Mouse (Mus musculus) spleen, postnatal 4 days (tissue): ENCODE results near the gene Rbms3.

Source experiments
- DNase-seq, 2 experiments: peaks; one replicate each; pipeline ENCODE4 v3.0.0; 2022; ENCODE audit warnings: low spot score in 2 of 2

Rbms3 gene

DNA sequence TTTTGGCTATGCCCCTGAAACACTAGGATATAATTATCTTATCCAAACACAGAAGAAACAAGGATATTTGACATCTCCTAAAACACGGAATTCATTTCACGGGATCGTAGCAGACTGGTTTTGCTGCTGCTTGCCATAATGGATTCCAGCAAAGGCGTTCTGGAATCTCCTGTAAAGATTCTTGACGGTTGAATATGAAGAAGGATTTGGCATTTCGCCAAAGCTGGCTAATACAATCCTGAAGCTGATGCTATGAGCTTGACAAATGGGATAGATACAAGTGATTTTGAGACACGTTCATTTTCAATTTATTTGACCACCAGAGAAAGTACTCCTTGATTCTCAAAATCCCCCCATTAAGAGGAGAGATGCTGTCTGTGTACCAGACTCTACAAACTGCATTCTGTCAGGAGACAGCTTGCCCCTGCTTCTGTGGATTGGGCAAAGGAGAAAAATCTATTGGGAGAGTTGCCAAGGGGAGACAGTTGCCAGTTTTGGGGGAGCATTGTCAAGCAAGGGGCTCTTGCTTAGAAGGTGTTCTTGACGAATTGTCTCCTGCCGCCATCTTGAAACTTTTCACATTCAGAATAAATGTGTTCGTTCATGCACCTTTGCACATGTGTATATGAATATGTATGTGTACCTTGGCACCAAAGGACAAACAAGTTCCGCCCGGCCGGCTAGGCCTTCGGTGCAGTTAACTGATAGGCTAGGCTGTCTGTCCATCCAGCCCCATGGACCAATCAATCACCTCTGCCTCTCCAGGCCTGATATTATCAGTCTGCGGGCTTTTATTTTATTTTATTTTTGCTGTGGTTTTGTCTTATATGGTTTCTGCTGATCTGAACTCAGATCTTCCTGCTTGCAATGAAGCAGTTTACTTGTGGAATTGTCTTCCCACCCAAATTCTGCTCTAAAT is 442.3 kb downstream of the Rbms3 start:
- no peak for DNase-seq

DNA sequence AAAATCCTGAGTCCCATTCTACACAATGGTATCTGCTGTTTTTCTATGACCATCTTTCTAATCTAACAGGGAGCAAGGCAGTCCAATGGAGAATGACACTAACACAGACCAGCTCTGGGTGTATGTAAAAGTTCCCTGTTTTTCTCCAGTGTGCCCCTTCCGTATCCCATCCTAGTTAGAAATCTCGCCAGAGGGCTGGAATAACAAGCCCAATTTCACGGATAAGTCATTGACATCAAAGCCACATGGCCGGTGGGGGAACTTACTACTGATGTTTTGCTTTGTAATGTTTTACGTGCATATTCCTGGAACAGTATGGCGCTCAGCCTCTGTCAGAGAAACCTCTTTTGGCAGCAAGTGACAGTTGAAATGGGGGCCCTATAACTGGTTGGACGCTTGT is 449.1 kb downstream of the Rbms3 start:
- no peak for DNase-seq

DNA sequence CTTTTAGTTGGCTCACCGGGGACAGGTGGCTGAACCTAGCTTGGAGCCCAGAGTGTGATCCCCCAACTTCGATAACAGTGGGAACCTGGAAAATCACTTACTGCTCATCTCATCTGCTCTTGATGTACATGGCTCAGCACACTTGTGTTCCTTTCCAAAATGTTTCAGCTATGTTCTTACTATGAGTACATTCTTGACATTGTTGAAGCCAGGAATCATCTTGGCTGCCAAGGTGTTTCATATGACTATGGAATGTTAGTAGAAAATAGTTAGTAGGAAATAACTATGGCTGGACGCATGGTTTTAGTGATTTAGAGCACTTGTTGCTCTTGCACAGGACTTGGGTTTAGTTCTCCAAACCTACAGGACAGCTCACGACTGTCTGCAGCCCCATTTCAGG is 451.3 kb downstream of the Rbms3 start:
- no peak for DNase-seq

DNA sequence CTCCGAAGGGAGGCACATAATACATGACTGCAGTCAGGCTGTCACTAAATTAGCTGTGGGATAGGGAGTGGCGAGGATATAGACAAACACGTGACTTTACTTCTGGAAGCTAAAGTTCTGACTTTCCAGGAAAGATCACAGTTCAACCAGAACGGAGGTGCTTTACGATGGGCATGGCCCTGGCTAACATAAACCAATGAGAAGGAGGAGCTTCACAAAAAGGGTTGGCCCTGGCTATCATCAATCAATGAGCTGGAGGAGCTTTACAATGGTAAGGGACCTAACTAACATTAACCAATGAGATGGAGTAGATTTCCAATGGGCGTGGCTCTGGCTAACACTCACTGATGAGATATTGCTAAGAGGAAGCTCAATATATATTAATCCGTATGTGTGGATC is 457.2 kb downstream of the Rbms3 start:
- DNase-seq, result no peak

DNA sequence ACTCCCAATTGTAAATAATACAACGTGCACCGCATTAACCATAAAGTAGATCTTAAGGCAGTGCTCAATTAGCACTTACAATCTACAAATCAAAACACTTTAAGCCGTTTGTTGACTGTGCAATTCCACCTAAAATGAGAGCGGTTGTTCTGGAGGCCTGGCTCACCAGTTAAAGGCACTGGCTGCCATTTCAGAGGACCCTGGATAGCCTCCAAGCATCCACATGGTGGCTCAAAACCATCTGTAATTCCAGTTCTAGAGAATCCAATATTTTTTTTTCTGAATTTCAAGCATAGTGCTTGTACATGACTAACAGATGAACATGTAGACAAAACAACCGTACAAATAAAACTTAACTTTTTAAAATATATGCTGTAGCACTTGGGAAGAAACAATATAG is 460.5 kb downstream of the Rbms3 start:
- no peak for DNase-seq

DNA sequence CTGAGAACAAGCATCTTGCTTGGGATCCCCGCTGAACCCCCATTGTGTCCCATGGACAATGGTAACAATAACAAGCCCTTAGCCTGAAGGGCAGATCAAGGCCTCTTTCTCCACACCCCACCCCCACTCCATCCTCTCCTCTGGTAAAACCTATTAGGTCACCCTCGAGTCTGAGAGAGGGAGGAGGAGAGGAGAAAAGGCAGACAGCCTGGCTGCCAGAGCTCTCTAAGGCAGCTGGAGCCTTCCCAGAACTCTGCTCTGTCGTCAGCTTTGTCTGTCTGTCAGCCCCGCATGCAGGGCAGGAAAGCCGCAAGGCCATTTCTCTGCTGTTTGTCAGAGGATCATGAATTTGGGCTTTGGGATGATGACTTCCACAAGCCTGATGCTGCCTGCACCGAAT is 466.6 kb downstream of the Rbms3 start:
- DNase-seq, result no peak

DNA sequence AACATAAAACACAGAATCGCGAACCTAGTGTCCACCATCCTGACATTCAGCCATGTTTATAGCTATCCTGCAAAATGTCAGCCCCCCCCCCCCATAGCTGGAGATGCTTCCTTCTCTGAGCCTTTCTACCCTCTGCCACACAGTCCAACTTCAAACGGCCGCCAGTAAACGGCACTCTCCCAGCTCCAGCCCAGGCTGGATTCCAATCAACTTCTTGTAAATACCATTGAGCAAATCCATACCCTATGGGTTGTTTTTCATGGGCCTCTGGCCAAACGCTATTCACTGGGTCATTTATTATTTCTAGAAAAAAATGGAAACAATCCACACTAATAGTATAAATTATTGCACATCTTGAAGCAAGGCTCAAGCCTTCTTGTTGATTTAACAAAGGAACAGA is 468.6 kb downstream of the Rbms3 start:
- no peak for DNase-seq

DNA sequence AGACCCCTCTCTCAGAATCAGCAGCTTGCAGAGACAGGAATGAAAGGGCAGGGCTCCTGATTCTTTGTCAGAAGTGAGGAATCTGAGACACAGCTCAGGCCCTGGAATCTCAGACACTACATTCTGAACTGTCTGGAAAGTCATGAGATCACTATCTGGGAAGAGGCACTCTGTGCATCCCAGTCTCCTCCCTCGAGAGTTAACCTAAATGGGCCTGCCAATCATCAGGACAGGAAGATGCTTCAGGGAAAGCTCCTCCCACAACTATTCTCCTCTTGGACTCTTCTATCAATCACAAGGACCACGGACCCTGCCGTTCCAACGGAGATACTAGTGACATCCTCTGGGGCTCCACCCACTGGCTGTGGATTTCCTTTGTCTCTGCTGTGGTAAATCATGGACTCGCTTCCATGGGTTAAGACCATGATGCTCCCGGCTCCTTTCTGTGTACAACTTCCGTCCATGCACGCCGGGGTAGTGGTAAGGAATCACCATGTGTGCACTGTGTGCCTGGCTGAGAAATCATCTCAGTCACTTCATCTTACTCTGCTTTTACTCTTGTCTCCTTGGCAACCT is 473.3 kb downstream of the Rbms3 start:
- DNase-seq, result no peak

DNA sequence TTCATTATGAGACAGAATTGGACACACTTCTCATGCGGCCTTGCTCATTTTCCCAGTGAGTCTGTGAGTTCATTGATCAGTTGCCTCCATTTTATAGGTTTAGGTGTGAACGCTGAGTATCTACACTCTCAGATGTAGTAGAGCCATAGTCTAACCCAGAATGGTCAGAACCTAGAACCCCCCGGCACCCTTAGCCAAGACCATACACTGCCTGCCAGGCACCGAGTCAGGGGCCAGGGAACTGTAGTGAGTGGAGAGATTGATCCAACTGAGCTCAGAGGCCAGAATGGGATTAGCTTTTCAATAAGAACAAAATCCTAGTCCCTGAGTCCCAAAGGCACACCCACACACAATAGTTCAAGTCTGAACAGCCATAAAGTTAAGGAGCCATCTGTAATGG is 475.1 kb downstream of the Rbms3 start:
- DNase-seq, result no peak

DNA sequence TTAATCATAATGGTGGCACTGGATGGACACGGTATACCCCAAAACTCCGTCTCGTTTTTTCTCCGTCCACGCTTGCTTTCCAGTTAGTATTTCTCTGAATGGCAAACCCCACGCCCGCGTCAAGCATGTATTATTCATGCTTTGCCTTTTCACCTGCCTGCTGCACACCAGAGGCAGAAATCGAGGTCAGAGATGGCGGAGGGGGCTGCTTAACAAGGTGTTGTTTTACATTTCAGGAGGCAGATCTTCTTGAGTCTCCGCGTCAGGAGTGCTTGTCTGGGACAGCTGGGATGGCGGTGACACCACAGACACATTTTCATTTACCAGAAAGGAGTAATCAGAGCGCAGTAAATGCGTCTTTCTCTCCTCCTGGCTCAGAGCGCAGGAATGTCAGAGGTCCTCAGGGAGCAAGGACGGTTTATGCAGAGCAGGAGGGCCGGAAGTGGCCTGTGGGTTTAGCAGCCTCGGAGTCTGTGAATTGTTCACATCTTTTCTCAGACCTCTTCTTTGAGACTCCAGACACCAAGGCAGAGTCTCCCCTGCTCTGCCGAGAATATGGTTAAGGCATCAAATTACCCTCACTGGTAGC is 475.9 kb downstream of the Rbms3 start:
- DNase-seq, result no peak

DNA sequence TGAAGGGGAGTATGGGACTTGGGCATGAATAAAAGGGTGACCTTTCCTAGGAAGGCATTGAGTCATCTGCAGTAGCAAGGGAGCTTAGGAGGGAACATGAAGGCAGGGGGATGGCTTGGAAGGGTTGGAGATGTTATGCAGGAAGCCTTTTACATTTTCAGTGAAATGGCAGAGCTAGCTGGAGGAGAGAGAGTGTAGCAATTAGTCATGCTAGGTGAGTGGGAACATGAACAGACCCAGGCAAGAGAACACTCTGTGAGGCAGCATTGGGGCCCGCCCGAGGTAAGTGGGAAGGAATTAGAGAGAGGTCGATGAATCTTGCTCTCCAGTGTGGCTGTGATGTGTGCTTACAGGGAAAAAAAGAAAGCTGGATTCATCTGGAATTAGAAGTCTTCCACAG is 477.8 kb downstream of the Rbms3 start:
- no peak for DNase-seq

DNA sequence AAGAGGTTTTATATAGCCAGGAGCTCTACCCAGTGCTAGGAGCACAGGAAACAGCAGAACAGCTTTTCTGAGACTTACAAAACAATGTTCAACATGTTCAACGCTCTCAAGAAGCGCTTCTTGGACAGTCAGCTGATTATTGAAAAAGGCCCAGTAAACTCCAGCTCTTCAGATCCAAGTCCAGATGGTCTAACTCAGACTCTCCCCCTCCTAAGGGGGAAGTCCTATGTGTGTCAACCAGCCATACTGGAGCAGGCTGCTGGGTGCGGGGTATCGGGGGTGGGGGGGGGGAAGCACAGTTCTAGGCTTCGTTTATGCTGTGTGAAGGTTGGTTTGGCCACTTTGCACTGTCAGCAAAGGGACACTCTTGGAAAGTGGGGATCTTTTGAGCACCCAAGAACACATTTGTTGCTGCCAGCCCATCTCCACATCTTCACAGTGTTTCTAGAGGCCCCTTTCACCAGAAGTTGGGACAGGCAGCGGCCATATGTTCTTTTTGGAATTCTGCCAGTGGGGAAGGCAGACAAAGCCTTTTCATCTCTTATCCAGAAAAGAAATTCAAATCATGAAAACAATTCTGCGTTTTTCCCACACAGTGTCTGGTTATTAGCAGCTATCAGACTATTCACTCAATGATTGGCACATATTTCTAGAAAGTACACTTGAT is 485.5 kb downstream of the Rbms3 start:
- DNase-seq, result no peak

DNA sequence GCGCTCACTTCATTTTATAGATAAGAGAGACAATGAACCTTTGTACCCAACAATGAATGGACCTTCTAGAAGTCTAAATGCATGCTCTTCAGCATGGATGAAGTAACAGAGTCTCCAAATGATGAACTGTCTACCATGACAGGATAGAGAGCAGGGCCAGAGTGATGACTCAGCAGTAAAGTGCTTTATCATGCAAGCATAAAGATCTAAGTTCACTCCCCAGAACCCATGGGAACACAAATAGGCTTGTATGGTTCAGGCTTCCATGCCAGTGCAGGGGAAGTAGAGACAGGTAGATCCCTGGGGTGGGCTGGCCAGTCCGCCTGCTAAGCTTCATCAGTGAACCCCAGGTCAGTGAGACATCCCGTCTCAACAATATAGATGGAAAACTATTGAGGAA is 489.7 kb downstream of the Rbms3 start:
- DNase-seq, result no peak

DNA sequence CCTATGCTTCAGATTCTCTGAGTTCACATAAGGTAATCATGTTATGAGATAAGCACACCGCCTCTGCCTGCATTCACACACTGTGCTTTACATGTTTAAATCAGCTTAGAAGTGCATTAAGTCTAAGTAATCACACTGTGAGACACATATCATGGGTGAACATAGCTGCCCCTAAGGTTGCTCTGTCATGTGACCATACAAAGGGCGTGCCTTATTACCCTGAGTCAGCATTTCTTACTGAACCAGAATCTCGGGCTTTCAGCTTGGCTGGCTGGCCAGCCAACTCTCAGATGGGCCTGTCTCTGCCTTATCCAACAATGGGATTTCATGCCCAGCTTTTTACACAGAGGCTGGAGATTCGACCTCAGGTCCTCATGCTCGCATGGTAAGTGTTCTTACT is 493.3 kb downstream of the Rbms3 start:
- no peak for DNase-seq

DNA sequence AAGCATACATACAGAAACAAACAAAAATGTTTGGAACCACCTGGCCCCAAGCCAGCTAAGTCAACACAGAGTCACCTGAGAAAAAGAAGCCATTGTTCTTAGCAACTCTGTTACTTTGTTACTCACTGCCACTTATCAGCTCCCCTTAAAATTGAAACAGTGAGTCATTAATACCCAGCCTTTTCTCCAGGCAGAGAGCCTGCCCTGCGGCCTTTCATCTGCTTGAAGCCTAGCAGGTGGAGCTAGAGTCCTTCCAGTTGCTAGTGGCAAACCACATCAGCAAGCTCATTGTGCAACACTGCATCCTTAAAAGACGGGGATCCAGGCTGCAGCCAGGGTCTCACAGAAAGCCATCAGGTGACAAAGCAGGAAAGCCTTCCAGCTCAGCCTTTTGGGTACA is 495.7 kb downstream of the Rbms3 start:
- DNase-seq, result no peak

DNA sequence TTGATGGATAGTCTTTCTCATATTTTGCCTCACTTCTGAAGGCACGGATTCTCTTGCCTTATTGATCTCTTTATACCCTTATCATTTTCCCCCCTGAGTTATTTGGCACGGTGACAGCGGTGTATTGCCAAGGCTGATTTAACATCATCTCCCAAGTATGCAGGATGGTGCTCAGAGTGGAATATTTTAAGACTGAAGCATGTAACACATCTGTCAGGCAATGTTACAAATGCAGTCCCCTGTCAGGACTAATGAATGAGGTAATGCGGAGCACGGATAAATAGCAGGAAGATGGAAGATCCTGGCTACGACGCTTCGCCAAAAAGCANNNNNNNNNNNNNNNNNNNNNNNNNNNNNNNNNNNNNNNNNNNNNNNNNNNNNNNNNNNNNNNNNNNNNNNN is 502.9 kb downstream of the Rbms3 start:
- no peak for DNase-seq

DNA sequence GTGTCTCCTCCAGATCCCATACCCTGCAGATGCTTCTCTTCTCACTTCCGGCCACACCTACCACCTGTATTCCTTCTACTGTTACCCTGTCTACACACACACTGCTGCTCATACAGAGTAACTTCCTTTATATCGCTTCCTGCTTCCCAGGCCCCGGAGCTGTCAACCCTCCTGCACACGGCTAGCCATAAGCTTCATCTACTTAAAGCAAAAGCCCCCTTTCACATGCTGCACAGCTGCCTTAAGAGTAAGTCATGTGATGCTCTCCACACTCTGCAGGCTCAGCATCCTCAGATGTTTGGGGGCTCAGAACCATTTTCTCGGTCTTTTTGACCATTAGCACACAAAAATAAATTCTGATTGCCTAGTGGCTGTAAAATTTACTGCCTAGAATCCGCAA is 503.9 kb downstream of the Rbms3 start:
- no peak for DNase-seq

DNA sequence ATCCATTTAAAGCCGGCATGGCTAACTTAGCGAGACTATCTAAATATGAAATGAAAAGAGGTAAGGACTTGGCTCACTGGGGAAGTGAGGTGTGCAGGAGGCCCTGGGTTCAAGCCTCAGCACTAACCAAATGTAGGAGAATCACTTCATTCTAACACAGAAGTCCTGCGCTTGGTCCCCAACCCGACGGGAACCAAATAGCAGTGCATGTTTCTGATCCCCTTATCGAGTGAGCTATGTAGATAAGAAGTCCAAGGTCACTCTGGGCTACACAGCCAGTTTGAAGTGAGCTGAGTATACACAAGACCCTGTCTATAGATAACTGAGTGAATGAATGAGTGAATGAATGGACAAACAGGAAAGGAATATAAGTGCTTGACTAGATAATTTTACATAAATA is 508.1 kb downstream of the Rbms3 start:
- DNase-seq, result no peak

DNA sequence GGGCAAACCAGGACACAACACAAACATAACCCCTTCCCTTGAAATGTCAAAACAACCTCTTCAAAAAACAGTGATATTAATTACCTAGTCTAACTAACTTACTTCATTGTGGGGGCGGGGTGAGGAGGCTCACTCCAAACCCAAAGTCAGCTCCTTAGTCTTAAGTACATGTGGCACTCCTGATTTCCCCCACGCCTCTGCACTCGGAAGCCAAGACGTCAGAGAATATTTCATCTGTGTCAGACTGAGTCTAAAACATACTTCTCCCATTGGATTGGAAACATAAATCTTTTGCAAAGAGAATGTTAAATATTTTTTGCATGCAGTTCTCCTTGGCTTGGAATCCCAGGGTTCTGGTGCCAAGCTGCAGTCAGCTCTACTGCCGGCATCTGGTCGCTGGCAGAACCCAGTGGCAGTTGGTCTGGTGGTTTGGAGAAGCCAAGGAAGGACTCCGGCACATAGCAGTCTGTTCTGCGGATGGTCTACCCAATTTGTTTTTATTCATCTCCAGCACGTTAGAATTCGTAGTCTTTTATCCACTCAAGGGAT is 512.5 kb downstream of the Rbms3 start:
- DNase-seq, result no peak

DNA sequence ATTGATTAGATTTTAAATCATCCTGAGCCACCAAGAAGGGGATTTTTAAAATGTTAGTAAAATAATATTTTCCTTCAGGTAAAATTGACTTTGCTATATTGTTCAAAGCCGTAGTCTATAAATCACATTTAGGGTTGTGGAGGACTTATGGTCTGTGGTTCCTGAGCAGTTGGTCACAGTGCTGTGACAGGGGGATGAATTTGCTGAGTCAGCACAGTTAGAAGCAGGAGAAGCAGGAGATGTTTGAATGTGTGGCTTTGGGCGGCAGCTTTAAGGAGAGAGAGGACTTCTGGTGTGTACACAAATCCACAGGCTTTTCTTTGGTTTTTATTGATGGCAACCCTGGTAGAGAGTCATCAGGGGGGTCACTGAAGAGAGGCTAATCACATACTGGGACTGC is 514.1 kb downstream of the Rbms3 start:
- DNase-seq, result no peak

DNA sequence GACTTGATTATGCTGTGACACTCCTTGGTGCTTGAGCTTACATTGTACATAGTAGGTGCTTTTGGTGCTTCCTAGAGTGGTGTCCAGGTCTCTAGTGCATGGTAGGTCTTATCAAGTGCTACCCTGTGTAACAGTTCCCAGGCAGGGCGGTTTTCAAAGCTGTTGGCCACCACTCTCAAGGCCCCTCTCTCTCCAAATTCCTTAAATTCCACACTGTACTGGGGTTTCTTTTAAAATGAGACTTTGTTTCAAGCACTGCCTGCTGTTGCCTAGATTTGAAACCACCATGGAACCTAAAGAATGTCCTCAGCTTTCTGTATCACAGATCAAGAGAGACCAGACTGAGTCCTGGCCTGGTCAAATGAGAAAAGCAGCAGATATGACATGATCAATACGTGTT is 516.1 kb downstream of the Rbms3 start:
- no peak for DNase-seq

DNA sequence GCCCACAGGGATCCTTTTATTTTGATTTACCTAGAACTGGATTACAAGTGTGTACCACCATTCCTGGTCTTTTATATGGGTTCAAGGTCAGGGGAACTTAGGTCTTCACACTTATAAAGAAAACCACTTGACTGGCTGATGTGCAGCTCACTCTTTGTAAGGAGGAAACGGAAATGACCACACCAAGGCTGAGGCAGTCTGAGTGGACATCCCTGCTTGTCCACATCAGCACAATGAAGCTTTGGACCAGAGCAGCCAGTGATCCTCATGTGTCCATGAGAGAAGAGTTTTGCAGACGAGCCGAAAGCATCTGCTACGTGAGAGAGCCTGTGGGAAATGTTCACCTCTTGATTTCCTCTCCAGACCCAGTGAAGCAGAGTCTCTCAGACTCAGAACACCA is 521.8 kb downstream of the Rbms3 start:
- no peak for DNase-seq
